Mouse (Mus musculus) forebrain, embryonic 16.5 days (tissue): Measurements from ENCODE around the gene Lmtk3. TPM values are rescaled to one million over a fixed set of nuclear protein-coding genes. Genes with fewer than 3 reads are reported as not detected.

Experiments used
- ATAC-seq: fragments of 200-750 bp; cut with Nextera tagmentation; 2 replicates; pipeline ENCODE4 v1.8.0; 2017; ENCODE audit warnings: mild to moderate bottlenecking, moderate library complexity
- H3K27ac ChIP-seq: fragments of 300-500 bp; sonication (generic); 2 replicates; pipeline ENCODE4 v1.5.1; 2014; ENCODE audit warnings: low read length, control low read depth
- H3K27me3 ChIP-seq: fragments of 300-500 bp; sonication (generic); replicated peaks from 2 replicates; pipeline ENCODE4 v1.6.1; 2014; ENCODE audit warnings: low read length; ENCODE audit not compliant: control insufficient read depth, insufficient read depth
- H3K36me3 ChIP-seq: fragments of 300-500 bp; sonication (generic); 2 replicates; pipeline ENCODE4 v1.6.1; 2014; ENCODE audit not compliant: control insufficient read depth, insufficient read depth
- H3K4me1 ChIP-seq: fragments of 300-500 bp; sonication (generic); replicated peaks from 2 replicates; pipeline ENCODE4 v1.6.1; 2014; ENCODE audit warnings: low read length; ENCODE audit not compliant: control insufficient read depth, insufficient read depth
- H3K4me2 ChIP-seq: fragments of 300-500 bp; sonication (generic); 2 replicates; pipeline ENCODE4 v1.6.1; 2014; ENCODE audit warnings: mild to moderate bottlenecking, low read length, control low read depth
- H3K4me3 ChIP-seq: fragments of 300-500 bp; sonication (generic); replicated peaks from 2 replicates; pipeline ENCODE4 v1.5.1; 2014; ENCODE audit warnings: mild to moderate bottlenecking, low read length, control low read depth
- H3K9ac ChIP-seq: fragments of 300-500 bp; sonication (generic); replicated peaks from 2 replicates; pipeline ENCODE4 v1.6.1; 2014; ENCODE audit warnings: low read depth, low read length, control low read depth
- H3K9me3 ChIP-seq: fragments of 300-500 bp; sonication (generic); 2 replicates; pipeline ENCODE4 v1.6.1; 2016; ENCODE audit warnings: low read length; ENCODE audit not compliant: control insufficient read depth
- WGBS: fragments of 180-500 bp; shearing (Covaris S2); extraction: QIAGEN DNeasy Blood & Tissue Kit; methylation state at CpG from one replicate; pipeline ENCODE4 v1.1.7; 2014; 5-methylcytosine and 5-hydroxymethylcytosine counted together
- polyA plus RNA-seq: library from polyadenylated mRNA; unstranded; fragments of >200 nt; fragmentation: Nextera tagmentation; extraction: Ambion mirVana; gene quantifications from 2 replicates; pipeline ENCODE4 v1.2.1, GENCODE M21; 2015

The Lmtk3 gene
- polyA plus RNA-seq, 1 experiment from 2014 or later, result 26.4 TPM

GRCm38 (mm10) chr7:45831128-45831525, 47.6 kb downstream of the Lmtk3 start:
- peak; percentile 10 for ATAC-seq
- H3K4me3 ChIP-seq, result peak overlapping the region; percentile 70
- no peak overlapping the region; the same call in 1 of the 2 replicates for H3K27ac ChIP-seq
- peaks cover 24% of the 10 kb centered on the region for H3K4me1 ChIP-seq
- H3K36me3 ChIP-seq, result peaks cover 6% of the 10 kb centered on the region
- WGBS, result 19% methylated on average over 5 of the region's 5 CpGs
- no peak overlapping the region; the same call in 1 of the 2 replicates for H3K9ac ChIP-seq
- peaks cover 46% of the 10 kb centered on the region for H3K27me3 ChIP-seq
- H3K9me3 ChIP-seq, result no peaks in the 10 kb centered on the region
- H3K4me2 ChIP-seq, result peak overlapping the region; percentile 63

GRCm38 (mm10) chr7:45832428-45832827, 48.9 kb downstream of the Lmtk3 start:
- H3K4me3 ChIP-seq, result peak overlapping the region; percentile 33
- no peak overlapping the region for H3K9ac ChIP-seq
- no peak for ATAC-seq
- H3K4me1 ChIP-seq, result peaks cover 24% of the 10 kb centered on the region
- WGBS, result 8% methylated on average over 30 of the region's 30 CpGs
- peaks cover 52% of the 10 kb centered on the region for H3K27me3 ChIP-seq
- no peak overlapping the region for H3K27ac ChIP-seq
- H3K4me2 ChIP-seq, result peak overlapping the region; percentile 33
- no peaks in the 10 kb centered on the region for H3K9me3 ChIP-seq
- H3K36me3 ChIP-seq, result no peaks in the 10 kb centered on the region

- Histone ChIP-seq H3K27me3 (peaks cover 52% of the 10 kb centered on the region), H3K4me2 (peak overlapping the region; percentile 33), H3K9ac (peak overlapping the region; percentile 24; the same call in 1 of the 2 replicates), H3K36me3 (no peaks in the 10 kb centered on the region), H3K9me3 (no peaks in the 10 kb centered on the region), H3K4me3 (peak overlapping the region; percentile 33), H3K27ac (no peak overlapping the region), H3K4me1 (peaks cover 24% of the 10 kb centered on the region)
- under 1% methylated on average over 73 of the region's 86 CpGs for WGBS
- ATAC-seq, result no peak
Observed at GRCm38 (mm10) chr7:45833148-45833790, 49.7 kb downstream of the Lmtk3 start.

- H3K9ac ChIP-seq, result peak overlapping the region; percentile 24
- no peak overlapping the region for H3K27ac ChIP-seq
- H3K36me3 ChIP-seq, result no peaks in the 10 kb centered on the region
- 2% methylated on average over 29 of the region's 31 CpGs for WGBS
- peaks cover 52% of the 10 kb centered on the region for H3K27me3 ChIP-seq
- H3K4me1 ChIP-seq, result peaks cover 24% of the 10 kb centered on the region
- H3K4me3 ChIP-seq, result peak overlapping the region; percentile 33
- no peak for ATAC-seq
- no peaks in the 10 kb centered on the region for H3K9me3 ChIP-seq
- H3K4me2 ChIP-seq, result peak overlapping the region; percentile 33
Observed at GRCm38 (mm10) chr7:45833924-45834323, 50.4 kb downstream of the Lmtk3 start.

- Histone ChIP-seq H3K4me1 (no peaks in the 10 kb centered on the region), H3K27ac (no peak overlapping the region), H3K27me3 (no peaks in the 10 kb centered on the region), H3K9me3 (no peaks in the 10 kb centered on the region), H3K4me3 (no peak overlapping the region), H3K9ac (no peak overlapping the region), H3K4me2 (no peak overlapping the region), H3K36me3 (no peaks in the 10 kb centered on the region)
- WGBS, result 88% methylated on average over 10 of the region's 10 CpGs
- ATAC-seq, result no peak
Observed at GRCm38 (mm10) chr7:45842950-45843744, 59.6 kb downstream of the Lmtk3 start.

GRCm38 (mm10) chr7:45848447-45849027, 65.0 kb downstream of the Lmtk3 start:
- H3K4me3 ChIP-seq, result no peak overlapping the region
- H3K27ac ChIP-seq, result no peak overlapping the region
- 5% methylated on average over 6 of the region's 6 CpGs for WGBS
- no peaks in the 10 kb centered on the region for H3K4me1 ChIP-seq
- no peak overlapping the region for H3K9ac ChIP-seq
- no peaks in the 10 kb centered on the region for H3K36me3 ChIP-seq
- no peak overlapping the region for H3K4me2 ChIP-seq
- no peaks in the 10 kb centered on the region; the same call in 1 of the 2 replicates for H3K27me3 ChIP-seq
- ATAC-seq, result no peak
- no peaks in the 10 kb centered on the region for H3K9me3 ChIP-seq

GRCm38 (mm10) chr7:45850661-45851060, 67.1 kb downstream of the Lmtk3 start:
- no peaks in the 10 kb centered on the region for H3K36me3 ChIP-seq
- H3K9me3 ChIP-seq, result no peaks in the 10 kb centered on the region
- no peak overlapping the region for H3K27ac ChIP-seq
- no peaks in the 10 kb centered on the region for H3K4me1 ChIP-seq
- H3K27me3 ChIP-seq, result no peaks in the 10 kb centered on the region; the same call in 1 of the 2 replicates
- WGBS, result 81% methylated on average over 3 of the region's 3 CpGs
- no peak overlapping the region for H3K4me2 ChIP-seq
- no peak for ATAC-seq
- H3K9ac ChIP-seq, result no peak overlapping the region
- no peak overlapping the region for H3K4me3 ChIP-seq

GRCm38 (mm10) chr7:45853089-45853488, 69.6 kb downstream of the Lmtk3 start:
- no peak for ATAC-seq
- WGBS, result 77% methylated on average over 12 of the region's 12 CpGs
- Histone ChIP-seq H3K9me3 (no peaks in the 10 kb centered on the region), H3K4me2 (no peak overlapping the region), H3K27me3 (peaks cover 13% of the 10 kb centered on the region), H3K27ac (no peak overlapping the region), H3K4me1 (peaks cover 9% of the 10 kb centered on the region), H3K4me3 (no peak overlapping the region), H3K36me3 (no peaks in the 10 kb centered on the region), H3K9ac (no peak overlapping the region)
